Mouse (Mus musculus) intestine, postnatal 0 days (tissue): ENCODE results near the gene Klra1. TPM values are rescaled to one million over a fixed set of nuclear protein-coding genes. Genes with fewer than 3 reads are reported as not detected.

Source experiments
- ATAC-seq: fragments of 200-750 bp; cut with Nextera tagmentation; 2 replicates; pipeline ENCODE4 v1.8.0; 2017; ENCODE audit warnings: mild to moderate bottlenecking, moderate TSS enrichment, moderate library complexity
- H3K27ac ChIP-seq: fragments of 300-500 bp; sonication (generic); 2 replicates; pipeline ENCODE4 v1.5.1; 2014; ENCODE audit warnings: mild to moderate bottlenecking, low read depth, low read length, moderate library complexity
- H3K27me3 ChIP-seq: fragments of 300-500 bp; sonication (generic); replicated peaks from 2 replicates; pipeline ENCODE4 v1.6.1; 2014; ENCODE audit warnings: low read length, mixed read lengths; ENCODE audit not compliant: control insufficient read depth, insufficient read depth
- H3K36me3 ChIP-seq: fragments of 300-500 bp; sonication (generic); 2 replicates; pipeline ENCODE4 v1.6.1; 2014; ENCODE audit warnings: mild to moderate bottlenecking, moderate library complexity; ENCODE audit not compliant: control insufficient read depth, insufficient read depth
- H3K4me1 ChIP-seq: fragments of 300-500 bp; sonication (generic); replicated peaks from 2 replicates; pipeline ENCODE4 v1.6.1; 2014; ENCODE audit warnings: antibody characterized with exemption, low read length, mixed read lengths; ENCODE audit not compliant: control insufficient read depth, insufficient read depth
- H3K4me2 ChIP-seq: fragments of 300-500 bp; sonication (generic); replicated peaks from 2 replicates; pipeline ENCODE4 v1.6.1; 2014; ENCODE audit warnings: low read depth, mild to moderate bottlenecking, moderate library complexity
- H3K4me3 ChIP-seq: fragments of 300-500 bp; sonication (generic); 2 replicates; pipeline ENCODE4 v1.5.1; 2014; ENCODE audit warnings: low read depth, low read length
- H3K9ac ChIP-seq: fragments of 300-500 bp; sonication (generic); 2 replicates; pipeline ENCODE4 v1.6.1; 2014; ENCODE audit warnings: mild to moderate bottlenecking, low read depth, low read length
- H3K9me3 ChIP-seq: fragments of 300-500 bp; sonication (generic); 2 replicates; pipeline ENCODE4 v1.6.1; 2016; ENCODE audit warnings: mixed run types; ENCODE audit not compliant: control insufficient read depth
- CTCF ChIP-seq: sonication (generic); IDR thresholded peaks from 2 replicates; pipeline ENCODE4 v1.5.1; 2016; ENCODE audit warnings: low read depth, mild to moderate bottlenecking, control low read depth, antibody characterized with exemption, moderate library complexity
- WGBS: fragments of 180-500 bp; shearing (Covaris S2); extraction: QIAGEN DNeasy Blood & Tissue Kit; methylation state at CpG from one replicate; pipeline ENCODE4 v1.1.7; 2014; 5-methylcytosine and 5-hydroxymethylcytosine counted together
- polyA plus RNA-seq: library from polyadenylated mRNA; unstranded; fragments of >200 nt; fragmentation: Nextera tagmentation; extraction: Ambion mirVana; gene quantifications from 2 replicates; pipeline ENCODE4 v1.2.1, GENCODE M21; 2015

The Klra1 gene
- polyA plus RNA-seq, 1 experiment from 2014 or later, result not detected

- no peak for TF ChIP-seq CTCF
- Histone ChIP-seq H3K4me3 (no peak within 1 kb of the TSS), H3K27ac (no peak within 1 kb of the TSS), H3K27me3 (no peaks in the 10 kb centered on the region), H3K36me3 (no peaks in the 10 kb centered on the region), H3K4me2 (no peak within 1 kb of the TSS), H3K9ac (no peak within 1 kb of the TSS), H3K9me3 (no peaks in the 10 kb centered on the region), H3K4me1 (no peaks in the 10 kb centered on the region)
- 78% methylated on average over 8 of the region's 8 CpGs for WGBS
- no peak for ATAC-seq
Measured at GRCm38 (mm10) chr6:130337411-130337810, 49.3 kb downstream of the Klra1 start, which contains the start of gene Klra3. Gene Klra3, minus strand, starts transcription at chr6:130337574.

Other genes with a start within 250 kb of the Klra1 start
- not detected in 2 replicates for gene Klra9, start 193.8 kb downstream of the Klra1 start, polyA plus RNA-seq
- not detected in 2 replicates for gene Klra7, start 153.6 kb downstream of the Klra1 start, polyA plus RNA-seq
- not detected in 2 replicates for gene Klra10, start 104.9 kb downstream of the Klra1 start, polyA plus RNA-seq
- gene Klra3, start 49.3 kb downstream of the Klra1 start, polyA plus RNA-seq, result not detected in 2 replicates